Mouse (Mus musculus) megakaryocyte, adult 5-6 weeks (primary cell): Measurements from ENCODE around the gene Anxa9. TPM values are rescaled to one million over a fixed set of nuclear protein-coding genes. Genes with fewer than 3 reads are reported as not detected.
A peak's percentile ranks its signal among the peaks of the same experiment; 100 is the strongest.
"Not testable (repeated sequence)": the region's sequence is repeated elsewhere in the genome, so short reads cannot be mapped to it uniquely, and the experiment has no call there.

Experiments used
- ATAC-seq: 2 replicates; pipeline ENCODE4 v1.8.0; 2016; ENCODE audit warnings: mild to moderate bottlenecking, inconsistent platforms; ENCODE audit not compliant: poor library complexity, severe bottlenecking
- total RNA-seq, 2 experiments: library from RNA; stranded (forward) in 1 of 2; stranded (reverse) in 1 of 2; fragments of 153-499, 151-499 nt in 1 of 2; fragments of 221-1000, 200-1000 nt in 1 of 2; gene quantifications; 2 replicates each; pipeline versions ENCODE4 v1.2.3 to v1.2.4; 2015 to 2017

Anxa9 gene
- total RNA-seq (2015) (3.0 and 3.8 TPM in 2 replicates), total RNA-seq (2017) (1.9 and 2.4 TPM in 2 replicates)

DNA sequence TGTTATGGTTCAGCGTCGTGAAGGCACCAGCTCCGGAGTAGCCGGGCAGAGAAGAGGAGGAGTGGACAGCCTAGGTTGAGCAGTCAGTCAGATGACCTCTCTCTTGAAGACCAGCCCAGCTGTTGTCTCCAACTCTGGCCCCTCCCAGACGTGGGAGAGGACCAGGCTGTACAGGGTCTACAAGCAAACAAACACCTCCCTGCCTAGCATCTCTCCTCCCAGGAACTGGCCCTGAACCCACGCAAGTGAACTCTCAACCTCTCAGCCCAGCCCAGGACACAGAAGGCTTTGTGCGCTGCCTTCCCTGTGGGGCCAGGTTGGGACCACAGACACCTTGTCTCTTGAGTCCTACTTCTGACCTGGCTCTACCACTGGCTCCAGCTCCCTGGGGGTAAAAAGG is at the start of gene Anxa9:
Gene Anxa9, minus strand, starts transcription at position 77 of the 400 bp plus-strand sequence.
- no peak for ATAC-seq

DNA sequence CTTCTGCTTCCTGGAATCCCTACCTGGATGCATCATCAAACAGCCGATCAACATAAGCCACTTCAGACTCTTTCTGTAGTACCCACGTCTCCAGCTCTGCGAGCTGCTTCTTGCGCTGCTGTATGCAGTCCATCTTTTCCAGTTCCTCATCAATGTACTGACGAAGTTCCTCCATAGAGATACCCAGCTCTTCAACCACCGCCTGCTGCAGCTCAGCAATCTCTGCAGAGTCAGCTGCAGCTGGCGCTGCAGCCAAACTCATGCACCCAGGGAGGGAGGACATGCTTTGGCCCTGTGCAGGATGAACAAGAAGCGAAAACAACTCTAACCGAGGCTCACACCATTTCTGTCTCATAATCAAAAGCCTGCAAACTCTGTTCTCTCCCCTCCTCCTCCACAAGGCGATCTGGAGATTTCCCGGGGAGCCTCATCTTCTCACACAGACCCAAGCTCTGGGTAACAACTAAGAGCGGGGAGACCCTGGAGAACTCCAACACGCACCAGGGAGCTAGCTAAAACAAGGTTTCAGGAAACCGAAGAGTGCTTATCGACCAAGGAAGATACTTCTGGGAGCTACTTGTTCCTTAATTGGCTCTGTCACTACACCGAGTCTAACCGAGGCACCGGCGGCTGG is 49.1 kb upstream of the Anxa9 start:
- ATAC-seq: peak; percentile 64

DNA sequence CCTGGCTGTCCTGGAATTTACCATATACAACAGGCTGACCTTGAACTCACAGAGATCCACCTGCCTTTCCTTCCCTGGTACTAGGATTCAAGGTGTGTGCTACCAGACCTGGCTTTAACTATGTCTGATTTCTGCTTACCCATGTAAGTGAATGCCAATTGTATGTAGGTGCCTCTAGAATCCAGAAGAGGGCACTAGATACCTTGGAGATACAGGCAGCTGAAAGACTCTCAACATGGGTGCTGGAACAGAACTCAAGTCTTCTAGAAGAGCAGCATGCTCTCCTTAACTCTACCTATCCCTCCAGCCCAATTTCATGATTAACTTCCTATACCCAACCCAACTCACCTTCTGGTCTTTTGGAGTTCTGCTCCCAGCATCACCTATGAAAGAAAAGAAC is 42.5 kb upstream of the Anxa9 start:
- peak; percentile 84 for ATAC-seq

DNA sequence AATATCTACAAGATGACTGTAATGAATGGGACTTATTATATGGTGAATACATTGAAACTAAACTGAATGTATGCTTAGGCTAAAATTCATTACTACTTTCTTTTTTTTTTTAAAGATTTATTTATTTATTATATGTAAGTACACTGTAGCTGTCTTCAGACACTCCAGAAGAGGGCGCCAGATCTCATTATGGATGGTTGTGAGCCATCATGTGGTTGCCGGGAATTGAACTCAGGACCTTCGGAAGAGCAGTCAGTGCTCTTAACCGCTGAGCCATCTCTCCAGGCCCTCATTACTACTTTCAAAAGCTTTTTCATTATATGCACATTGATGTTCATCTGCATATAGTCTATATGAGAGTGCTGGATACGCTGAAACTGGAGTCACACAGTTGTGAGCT is 41.4 kb upstream of the Anxa9 start:
- not testable (repeated sequence) for ATAC-seq

DNA sequence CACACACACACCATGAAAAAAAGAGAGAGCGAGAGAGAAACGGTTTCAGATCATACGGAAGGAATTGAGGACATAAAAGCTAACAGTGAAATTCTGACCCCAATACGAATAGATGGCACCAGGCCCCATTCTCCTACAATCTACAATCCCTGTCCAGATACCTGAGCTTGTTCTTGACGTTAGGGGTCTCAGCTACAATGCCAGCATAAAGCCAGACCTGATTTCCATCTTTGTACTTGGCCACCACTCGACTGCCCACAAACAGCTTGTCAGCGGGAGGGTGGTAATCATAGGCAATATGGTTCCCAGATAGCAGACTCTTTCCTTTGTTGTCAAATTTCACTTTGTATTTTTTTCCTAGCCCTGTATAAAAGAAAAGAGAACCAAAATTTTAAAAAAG is 39.5 kb upstream of the Anxa9 start:
- ATAC-seq: no peak

DNA sequence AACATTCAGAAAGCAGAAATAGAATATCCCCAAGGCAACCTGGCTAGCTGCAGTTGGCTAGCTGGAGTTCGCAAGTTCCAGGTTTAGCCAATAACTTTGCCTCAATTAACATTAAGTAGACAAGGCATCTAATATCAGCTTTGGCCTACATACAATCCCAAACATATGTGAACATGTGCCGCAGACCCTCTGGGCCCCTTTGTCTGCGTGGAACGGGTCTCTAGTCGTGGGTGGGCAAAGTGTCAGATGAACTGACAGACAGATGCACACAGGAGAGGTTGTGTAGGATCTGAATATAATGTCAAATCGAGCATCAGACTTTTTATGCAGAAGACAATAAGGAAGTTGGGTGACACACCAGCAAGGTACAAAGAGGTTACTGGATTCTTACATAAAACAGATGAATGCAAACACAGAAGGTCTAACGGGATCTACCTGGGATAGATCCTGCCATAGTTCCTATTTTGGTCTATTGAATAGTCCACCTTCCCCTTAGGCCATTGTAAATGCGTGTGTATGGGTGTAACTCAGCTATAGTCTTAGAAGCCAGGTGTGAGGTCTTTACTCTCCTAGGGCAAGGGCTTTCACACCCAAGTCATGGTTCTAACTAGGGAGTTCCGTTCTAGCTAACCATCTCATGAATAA is 36.5 kb upstream of the Anxa9 start:
- ATAC-seq: not testable (repeated sequence)

DNA sequence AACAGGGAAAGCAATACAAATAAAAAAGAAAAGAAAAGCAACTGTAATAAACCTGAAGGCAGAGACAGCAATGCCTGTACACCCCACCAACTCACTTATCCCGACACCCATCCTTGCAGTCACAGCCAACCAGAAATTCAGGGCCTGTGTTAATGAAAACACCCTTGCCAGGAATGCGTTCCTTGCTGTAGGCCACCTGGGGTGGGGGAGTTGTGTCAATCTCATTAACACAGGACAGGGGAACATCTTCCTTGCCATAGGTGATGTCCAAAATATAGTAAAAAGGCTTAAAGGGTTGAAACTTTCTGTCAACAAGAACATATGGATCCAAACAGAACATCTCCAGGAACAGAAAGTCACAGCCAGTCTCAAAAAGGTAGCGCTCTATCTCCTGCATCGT is 31.3 kb upstream of the Anxa9 start:
- ATAC-seq: no peak

DNA sequence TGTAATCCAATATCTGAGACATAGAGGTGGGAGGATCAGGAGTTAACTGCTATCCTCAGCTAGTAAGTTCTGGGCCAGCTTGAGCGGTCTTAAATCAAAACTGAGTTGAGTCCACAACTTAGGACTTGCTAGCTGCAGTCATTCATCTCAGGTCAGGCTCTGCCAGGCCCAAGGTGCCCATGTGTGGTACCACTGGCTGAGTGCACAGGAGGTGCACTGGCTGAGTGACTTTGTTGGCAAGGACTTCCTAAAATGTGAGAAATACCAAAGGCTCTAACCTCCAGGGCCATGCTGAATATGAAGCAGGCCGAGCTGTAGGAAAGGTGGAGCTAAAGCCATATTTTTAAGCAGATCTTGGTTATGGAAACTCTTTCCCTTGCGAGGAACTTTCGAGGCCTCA is 30.4 kb upstream of the Anxa9 start:
- no peak for ATAC-seq

DNA sequence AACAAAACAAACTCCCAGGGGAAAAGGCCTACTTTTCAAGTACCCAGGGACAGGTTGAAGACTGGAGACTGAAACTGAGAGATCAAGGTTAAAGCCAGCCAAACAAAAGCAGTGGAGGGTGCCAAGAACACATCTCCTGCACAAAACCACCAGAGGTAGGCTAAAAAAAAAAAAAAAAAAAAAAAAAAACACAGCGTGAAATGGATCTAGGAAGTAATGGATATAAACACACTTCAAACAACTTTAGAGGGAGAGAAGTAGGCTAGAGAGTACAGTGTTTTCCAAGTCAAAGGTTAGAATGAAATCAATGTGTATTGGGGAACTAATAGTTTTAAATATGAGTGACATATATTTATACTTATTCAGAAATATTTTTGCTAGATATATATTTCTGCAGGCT is 24.6 kb upstream of the Anxa9 start:
- no peak for ATAC-seq

DNA sequence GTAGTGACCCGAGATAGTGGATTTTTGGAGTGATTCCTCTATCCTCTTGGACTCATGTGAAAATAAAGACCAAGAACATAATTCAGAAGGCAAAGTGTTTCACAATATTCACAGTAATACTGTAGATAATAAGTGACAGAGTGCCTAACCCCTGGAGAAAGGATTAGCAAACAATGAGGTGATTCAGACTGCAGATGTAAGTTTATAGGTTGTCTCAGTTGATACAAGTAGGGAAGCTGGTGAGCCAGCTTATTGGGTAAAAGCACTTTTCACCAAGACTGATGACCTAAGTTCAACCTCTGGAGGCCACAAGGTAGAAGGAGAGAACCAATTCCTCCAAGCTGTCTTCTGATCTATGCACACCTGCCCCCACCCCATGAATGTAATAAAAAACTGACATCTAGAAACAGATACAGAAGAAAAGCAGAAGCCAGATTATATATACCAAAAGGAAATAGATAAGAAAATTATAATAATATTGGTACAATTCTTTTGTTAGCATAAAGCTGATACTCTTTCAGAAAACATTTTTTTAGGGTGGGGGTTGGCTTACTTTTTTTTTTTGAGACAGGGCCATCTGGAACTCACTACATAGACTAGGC is 21.9 kb upstream of the Anxa9 start:
- no peak for ATAC-seq

DNA sequence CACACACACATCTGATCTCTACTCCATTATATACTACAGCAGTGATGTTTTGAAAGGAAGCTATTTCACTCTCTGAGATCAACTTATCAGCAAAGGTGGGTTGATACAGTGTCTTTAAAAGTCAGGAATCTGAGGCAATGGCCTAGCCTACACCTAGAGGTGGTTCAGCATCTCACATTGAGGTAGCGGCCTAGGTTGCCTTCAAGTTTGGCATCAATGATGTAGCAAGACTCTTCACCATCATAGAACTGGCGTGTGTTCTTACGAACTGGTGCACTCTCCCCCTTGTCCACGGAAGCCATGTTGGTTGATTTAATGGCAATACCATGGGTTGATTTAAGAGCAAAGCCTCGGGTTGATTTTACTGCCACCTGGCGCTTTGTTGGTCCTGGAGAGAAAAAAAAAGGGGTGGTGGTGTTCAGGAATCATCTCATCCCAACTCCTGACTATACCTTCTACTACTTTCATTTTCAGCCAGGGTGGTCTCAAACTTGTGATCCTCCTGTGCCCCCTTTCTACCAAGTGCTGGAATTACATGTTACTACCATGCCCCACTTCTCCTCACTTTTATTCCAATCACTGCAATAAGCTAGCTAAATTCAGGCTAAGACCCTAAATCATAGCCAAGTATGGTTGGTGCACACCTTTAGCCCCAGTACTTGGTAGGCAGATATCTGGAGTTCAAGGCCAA is 17.6 kb upstream of the Anxa9 start:
- no peak for ATAC-seq

DNA sequence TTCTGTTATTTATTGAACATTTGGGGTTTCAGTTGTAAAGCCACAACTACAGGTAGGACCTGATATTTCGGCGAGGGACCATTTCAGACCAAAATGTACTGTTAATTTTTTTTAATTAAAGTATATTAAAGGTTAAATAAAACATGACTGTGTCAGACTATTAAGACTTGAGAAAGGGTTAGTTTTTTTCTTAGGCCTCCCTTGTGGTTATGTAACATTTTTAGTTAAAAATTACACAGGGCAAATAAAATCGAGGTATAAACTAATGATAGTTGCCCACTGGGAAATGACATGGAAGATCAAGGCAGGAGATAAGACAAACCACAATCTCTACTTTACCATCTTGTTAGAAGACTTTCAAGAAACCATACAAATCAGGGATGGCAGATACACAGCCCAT is 16.5 kb upstream of the Anxa9 start:
- no peak for ATAC-seq

DNA sequence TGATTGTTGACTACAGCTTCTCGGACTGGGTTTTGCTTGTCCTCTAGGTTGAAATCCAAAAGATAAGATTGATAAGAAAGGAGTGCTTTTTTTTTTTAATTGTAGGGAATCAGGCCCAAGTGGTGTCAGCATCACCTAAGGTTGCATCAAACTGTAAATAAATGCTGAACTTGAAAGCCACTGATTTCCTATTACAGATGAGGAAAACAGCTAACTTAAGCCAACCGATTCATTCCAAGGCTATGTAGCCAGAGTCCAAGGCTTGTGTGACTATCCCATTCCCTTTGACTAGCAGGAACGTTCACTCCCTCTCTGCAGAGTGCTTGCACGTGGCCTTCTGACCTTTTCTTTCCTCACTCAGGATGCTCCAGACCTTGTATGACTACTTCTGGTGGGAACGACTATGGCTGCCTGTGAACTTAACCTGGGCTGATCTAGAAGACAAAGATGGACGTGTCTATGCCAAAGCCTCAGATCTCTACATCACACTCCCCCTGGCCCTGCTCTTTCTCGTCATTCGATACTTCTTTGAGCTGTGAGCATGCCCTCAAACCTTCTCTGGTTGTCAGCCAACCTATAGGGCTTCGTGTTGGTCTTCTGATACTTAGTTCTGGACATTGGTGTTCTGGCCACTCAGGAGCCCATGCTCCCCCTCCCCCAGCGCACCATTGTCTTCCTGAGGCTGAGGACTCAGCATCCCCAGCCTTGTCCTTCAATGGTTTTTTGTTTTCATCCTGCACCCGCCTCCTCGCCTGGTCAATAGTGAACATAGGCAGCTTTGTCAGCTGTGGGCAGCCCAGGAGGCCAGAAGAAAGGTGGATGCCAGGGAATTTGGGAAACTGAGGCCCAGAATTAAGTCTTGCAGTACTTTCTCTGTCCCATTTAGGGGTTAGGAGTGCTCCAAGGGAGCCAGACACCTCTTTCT is 13.0 kb upstream of the Anxa9 start:
- no peak for ATAC-seq

DNA sequence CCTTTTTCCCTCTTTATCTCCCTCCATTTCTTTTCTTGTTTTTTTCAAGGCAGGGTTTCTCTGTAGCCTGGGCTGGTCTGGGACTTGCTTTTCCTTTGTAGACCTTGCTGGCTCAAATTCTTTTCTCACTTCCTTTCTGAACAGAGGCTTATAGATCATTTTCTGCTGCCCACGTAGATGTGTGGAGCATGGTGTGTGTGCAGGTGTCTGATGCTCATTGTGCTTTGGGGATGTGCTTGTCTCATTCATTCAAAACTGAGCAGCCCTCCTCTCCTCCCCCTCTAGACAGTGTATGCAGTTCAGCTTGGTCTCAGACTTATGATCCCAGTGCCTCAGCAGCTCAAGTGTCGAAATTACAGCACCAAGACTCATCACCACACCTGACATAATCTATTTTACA is 12.1 kb upstream of the Anxa9 start:
- no peak for ATAC-seq

DNA sequence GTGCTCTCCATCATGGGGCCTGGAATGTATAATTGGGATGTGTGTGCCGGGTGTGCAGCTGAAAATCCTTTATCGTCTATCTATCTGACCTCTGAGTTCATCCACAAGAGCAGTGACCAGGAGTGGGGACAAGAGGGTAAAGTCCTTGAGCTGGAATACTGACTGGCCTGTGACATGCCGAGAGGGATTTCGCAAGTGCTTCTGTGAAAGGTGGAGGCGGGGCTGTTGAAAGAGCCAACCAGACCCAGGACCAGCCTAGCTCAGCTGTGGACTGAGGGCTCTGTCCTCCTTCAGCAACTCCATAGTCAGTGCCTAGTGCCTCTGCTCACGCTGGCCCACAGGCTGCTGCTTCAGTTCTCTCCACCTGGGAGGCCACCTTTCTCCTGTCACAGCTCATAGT is 11.6 kb upstream of the Anxa9 start:
- ATAC-seq: peak; percentile 22; the same call in 1 of the 2 replicates

DNA sequence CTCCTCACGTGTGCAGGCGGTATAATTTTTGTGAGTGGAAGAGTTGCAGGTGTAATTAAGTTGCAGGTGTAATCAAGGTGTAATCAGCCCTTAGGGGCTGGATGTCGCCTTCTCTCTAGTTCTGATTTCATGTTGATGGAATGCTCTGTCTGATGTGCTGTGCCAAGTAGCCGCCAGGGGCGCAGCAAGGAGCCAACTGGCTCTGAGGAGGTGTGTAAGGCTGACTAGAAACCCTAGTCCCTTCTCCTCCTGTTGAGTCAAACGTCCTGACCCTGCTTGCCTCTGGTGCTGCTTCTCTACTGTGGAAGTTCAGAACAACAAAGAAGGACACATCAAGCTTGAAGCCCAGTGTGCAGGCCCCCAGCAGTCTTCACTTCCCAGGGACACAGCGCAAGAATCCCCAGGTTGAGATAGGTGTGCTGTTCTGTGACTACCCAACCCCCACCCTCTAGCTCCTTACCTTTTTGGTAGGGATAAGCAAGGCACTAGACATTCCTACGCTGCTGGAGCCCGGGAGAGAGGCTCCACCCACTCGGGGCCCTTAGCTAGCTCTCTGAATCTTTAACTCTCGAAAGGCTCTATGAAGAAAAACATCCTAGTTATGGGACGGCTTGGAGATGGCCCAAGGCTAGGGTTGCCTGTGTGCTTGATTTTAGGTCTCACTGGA is 10.6 kb upstream of the Anxa9 start:
- ATAC-seq: 0 out of 2 replicates have a peak, but pooled peaks have one; percentile 20

DNA sequence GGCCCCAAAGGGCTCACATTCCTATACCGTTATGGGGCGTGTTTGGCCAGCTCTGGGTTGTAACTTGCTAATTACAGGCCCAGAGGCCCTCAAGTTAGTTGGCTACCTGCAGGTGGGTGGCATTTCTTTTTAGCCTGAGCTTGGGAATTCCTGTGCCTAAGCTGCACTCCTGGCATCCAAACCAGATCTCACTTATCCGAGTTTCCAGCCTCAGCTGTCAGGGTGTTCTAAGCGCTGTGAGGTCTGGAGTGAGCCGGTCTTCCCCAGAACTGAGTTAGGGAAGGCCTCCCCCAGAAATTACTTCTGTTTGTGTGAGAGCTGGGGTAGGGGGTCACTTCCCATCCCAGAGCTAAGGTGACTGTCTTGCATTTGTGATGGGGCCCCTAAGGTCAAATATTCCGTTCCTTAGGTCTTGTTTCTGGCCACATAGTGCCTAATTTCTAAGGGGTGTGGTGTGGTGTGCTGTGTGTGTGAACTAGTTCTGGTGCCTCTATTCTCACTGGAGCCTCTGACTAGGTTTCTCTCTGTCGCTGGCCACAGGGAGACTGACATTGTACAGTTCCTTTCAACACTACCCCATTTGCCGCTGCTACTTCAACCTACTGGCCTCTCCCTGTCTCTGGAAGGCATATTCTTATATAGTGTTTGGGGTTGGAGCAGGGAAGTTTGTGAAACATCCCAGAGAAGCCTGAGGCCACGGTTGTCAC is 9.0 kb upstream of the Anxa9 start:
- no peak for ATAC-seq

DNA sequence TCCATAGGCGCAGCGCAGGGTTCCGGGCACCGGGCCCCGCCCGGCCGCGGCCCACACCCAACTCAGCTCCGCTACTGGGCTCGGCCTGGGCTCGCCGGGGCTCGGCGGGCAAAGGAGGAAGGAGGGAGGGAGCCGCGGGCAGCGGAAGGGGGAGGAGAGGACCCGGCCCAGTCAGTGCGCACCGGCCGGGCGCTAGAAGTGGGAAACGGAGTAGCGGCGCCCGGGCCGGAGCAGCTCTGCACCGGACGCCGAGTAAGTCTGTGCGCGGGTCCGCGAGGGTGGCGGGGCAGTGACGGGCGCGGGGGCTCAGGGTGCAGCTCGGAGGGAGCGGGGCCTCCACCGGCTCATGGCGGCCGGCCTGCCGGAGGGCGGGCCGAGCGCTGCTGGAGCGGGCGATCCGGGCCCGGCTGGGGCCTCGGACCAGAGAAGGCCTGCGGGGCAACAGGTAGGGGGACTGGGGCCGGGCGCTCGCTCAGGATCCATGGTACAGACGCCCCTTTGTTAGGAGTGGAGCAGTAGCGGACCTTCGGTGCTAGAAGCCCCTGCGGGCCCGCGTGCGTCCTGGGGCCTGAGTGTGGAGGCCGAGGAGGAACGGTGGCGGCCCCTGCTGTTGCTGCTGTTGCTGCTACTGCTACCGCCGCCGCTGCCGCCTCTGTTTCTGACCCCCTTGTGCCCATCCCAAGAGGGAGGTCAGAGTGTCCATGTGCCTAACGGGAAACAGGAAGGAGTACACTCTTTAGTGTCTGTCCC is 8.3 kb upstream of the Anxa9 start:
- ATAC-seq: peak; percentile 80
